Mouse (Mus musculus) layer of hippocampus, adult 18-20 months (tissue): ENCODE measurements around the gene Gtpbp1. TPM values are rescaled to one million over a fixed set of nuclear protein-coding genes. Genes with fewer than 3 reads are reported as not detected.
A peak's percentile ranks its signal among the peaks of the same experiment; 100 is the strongest.

Experiments
- DNase-seq, 2 experiments: peaks; one replicate each; pipeline ENCODE4 v3.0.0; 2022; ENCODE audit warnings: low spot score in 2 of 2
- total RNA-seq, 2 experiments: library from RNA; stranded (reverse); gene quantifications; 2 replicates each; pipeline ENCODE4 v1.2.3; 2021

The Gtpbp1 gene
- total RNA-seq, 2 experiments from 2014 or later = 51.7 to 56.9 TPM

- no peak for DNase-seq
These were observed 61.1 kb downstream of the Gtpbp1 start for GRCm38 (mm10) chr15:79751772-79752171.

GRCm38 (mm10) chr15:79752742-79753419 is 62.2 kb downstream of the Gtpbp1 start:
- peak; percentile 73 to 82 for DNase-seq

GRCm38 (mm10) chr15:79753420-79753752 is 62.7 kb downstream of the Gtpbp1 start:
- no peak for DNase-seq

DNA sequence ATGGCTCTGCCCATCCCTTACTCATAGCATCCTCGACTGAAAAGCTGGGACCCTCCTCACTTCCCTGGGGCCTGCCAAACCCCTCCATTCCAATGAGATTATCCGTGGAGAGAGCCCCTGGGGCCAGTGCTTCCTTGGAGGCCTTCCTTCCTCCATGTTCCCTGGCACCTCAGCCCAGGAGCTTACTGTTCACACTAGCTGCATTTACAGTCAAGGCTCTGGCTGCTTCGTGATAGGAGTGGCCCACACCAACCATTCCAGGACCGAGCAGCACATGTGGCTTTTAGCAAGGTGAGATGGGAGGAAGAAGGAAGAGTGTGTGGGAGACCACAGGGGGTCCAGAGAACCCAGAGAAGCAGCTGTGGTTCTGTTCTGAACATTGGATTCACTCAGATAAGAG is 63.2 kb downstream of the Gtpbp1 start:
- no peak for DNase-seq

DNA sequence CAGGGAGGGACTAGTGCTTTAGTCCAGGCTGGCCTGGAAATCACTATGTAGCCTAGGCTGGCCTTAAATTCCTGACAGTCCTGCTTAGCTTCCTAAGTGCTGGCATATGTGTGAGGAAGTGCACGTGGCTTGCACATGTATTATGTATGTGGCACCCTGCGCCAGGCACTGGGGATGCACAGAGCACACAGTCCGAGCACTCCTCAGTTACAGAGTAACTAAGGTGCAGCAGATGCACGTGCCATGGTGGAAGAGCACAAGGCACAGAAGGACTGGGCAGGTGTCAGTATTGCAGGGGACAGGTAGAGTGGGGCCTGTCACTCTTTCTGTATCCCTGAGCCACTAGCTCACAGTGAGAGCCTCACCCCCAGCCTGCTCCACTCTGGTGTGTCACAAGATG is 64.5 kb downstream of the Gtpbp1 start:
- DNase-seq = no peak

DNA sequence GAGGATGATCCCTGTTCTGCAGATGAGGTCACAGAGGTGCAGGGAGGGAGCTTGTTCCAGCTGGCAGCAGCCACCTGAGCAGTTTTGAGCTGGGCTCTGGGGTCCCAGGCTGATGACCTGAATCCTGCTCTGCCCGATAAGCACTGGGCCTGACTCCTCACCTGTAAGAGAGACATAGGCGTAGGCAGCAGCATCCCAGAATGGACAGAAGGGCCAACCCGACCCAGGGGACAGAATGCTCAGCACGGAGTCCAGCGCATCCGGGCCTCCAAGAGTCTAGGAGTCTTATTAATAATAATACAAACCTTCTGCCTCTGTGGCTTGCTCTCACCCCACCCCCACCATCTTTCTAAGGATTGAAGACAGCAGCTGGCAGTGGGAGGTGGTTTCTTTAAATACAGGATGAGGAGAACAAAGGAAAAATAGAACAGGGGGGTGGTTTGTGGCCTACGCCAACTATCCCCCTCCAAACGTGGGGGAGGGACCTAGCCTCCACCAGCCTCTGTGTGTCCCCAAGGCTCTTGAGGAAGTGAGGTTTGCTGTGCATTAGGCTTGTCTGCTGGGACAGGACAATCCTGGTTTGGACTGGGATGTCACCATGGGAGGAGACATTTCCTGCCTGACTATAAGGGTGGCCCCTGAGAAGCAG is 65.5 kb downstream of the Gtpbp1 start:
- DNase-seq = peak in 1 of 2 experiments; percentile 60

DNA sequence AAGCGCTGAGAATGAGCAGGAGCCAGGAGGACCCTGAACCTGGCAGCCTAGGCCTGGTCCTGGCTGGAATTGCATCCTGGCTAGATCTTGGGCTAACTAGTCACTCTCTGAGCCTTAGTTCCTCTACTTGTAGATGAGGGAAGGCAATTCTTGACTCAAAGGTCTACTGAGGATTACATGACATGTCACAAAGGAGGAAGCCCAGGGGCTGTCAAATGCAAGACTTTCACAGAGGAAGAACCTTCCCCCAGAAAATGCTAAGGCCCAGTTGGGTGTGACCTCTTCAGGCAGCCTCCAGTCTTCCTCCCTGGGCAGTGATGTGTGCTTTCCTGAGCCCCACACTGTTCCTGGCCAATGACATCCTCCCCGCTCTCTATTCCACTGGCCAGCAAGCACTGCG is 66.5 kb downstream of the Gtpbp1 start:
- DNase-seq = no peak

DNA sequence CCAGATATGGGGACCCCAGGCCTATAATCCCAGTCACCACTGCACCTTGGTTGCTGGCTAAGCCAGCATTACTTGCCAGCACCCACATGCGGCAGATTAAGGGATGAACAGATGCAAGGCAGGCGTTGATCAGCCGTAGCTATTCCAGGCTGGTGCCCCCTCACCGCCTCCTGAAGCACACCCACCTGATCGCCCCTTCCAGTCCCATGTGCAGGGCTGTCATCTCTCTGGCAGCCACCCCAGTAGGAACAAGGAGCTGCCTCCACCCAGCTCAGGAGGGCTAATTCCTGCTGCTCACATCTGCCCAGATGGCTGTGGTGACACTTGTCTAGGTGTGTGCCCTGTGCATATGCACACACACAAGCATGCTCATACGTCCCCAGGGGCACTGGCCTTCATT is 70.3 kb downstream of the Gtpbp1 start:
- peak in 1 of 2 experiments; percentile 59 for DNase-seq

GRCm38 (mm10) chr15:79763001-79763400 is 72.4 kb downstream of the Gtpbp1 start:
- DNase-seq = no peak

- no peak for DNase-seq
These were observed 73.1 kb downstream of the Gtpbp1 start for GRCm38 (mm10) chr15:79763601-79764246.

GRCm38 (mm10) chr15:79764539-79765267 is 74.1 kb downstream of the Gtpbp1 start:
- peak; percentile 75 to 79 for DNase-seq

DNA sequence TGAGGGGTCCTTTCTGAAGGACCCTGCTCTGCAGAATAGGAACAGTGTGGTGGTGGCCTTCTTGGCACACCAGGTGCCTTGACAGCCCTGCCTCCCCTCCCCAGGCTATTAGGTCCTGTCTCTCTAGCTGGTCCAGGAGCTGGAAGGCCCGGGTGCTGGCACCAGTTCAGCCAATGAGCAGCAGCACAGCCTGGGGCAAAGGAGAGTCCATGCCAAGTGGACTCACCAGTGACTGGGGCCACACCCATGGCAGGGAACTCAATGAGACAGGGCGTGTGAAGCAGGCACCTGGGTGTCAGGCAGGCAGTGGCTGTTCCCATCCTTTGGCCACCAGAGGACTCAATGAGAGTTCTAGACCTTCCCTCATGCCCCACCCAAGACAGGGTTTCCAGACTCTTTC is 74.7 kb downstream of the Gtpbp1 start:
- DNase-seq = no peak

DNA sequence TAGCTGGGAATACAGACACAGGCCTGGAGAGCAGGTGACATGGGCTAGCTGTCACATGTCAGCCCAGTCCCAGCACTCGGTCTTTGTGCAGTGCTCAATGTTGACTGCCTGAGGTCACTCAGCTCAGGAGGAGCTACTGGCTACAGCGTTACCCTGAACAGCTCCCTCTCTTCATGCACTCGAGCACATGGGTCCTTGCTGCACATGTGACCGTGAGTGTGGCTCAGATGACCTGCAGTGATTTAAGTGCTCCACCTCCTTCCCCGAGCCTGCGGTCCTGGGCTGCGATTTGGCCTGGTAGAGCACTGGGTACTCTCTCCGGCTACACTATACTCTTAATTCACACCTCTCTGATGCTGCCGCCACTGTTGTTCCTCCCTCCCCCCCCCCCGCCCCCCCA is 75.5 kb downstream of the Gtpbp1 start:
- DNase-seq = no peak

DNA sequence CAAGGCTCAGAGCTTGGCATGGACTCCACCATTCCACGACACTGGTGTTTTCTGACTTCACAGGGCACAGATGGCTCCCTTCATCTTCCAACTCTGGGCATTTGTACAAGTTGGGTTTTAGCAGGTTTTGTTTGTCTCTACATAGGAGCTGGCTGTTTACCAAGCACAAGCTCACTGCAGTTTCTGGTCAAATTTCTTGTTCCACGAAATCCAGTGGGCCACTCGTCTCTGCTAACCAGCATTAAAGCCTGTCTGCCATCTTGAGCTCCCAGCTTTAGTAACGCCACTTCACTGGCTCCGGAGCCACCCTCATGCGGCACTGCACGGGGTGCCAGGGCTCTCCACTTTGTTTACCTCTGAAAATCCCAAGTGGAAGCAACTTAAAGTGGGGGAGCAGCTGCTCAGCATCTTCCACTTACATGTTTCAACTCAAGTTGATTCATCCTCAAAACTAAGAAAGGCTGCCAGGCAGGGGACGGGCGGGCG is 76.0 kb downstream of the Gtpbp1 start:
- peak in 1 of 2 experiments; percentile 77 for DNase-seq

GRCm38 (mm10) chr15:79767327-79767961 is 76.8 kb downstream of the Gtpbp1 start:
- no peak for DNase-seq

DNA sequence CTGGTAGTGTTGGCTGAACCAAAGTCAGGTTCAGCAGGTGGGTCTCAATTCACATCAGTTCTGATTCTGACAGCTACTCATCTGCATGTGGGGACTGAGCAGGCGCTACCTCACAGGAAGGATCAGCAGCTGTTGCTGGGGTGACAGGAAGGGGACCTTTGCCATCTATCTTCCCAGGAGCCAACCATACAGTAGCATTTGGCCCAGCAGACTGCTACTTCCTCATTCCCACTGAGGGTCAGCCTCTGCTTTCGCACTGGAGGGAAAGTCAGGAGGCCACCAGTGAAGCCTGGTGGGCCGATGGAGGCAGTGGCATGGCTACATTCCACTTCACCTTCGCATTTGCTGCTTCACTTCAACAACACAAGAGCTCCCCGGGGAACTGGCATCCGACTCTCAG is 77.7 kb downstream of the Gtpbp1 start:
- no peak for DNase-seq

GRCm38 (mm10) chr15:79770629-79771240 is 80.1 kb downstream of the Gtpbp1 start:
- peak in 1 of 2 experiments; percentile 63 for DNase-seq
